Mouse (Mus musculus): ENCODE results near the gene Cisd3.

GRCm38 (mm10) chr11:97695712-97696401 is 10.2 kb downstream of the Cisd3 start:
- TF ChIP-seq CTCF (IDR thresholded peaks at IDR 0.05; ENCODE audit: low read depth): no peak
- TF ChIP-seq EP300 (IDR thresholded peaks at IDR 0.05; ENCODE audit: low read depth): no peak
